Mouse (Mus musculus) heart, adult 2 months (tissue): ENCODE measurements around the gene Ttc9c.

Source experiments
- CTCF ChIP-seq: fragments of 200-600 bp; IDR thresholded peaks from 2 replicates; pipeline ENCODE4 v1.8.1; 2022; ENCODE audit warnings: antibody characterized with exemption, mild to moderate bottlenecking, moderate library complexity
- POLR2A ChIP-seq: fragments of 200-500 bp; IDR thresholded peaks from 2 replicates; pipeline ENCODE4 v1.6.1; 2011; ENCODE audit warnings: mild to moderate bottlenecking, low read depth, low read length, control low read depth; ENCODE audit not compliant: insufficient read depth

DNA sequence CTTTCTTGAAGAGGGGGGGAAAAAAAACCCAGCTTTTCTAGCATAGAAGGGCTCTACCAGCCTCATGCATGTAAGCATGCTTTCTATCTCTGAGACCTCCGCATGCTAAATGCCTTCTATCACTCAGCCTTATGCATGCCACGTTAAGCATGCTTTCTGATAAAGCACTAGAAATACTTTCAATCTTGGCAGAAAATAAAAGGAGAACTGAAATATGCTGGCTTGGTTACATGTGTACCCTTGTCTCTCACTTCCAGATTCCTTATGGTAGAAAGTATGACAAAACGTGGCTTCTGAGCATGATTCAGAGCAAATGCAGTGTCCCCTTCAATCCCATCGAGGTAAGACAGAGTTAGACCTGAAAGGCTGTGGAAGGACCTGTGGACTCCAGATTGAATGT is 55.9 kb downstream of the Ttc9c start:
- TF ChIP-seq CTCF (no peak), POLR2A (no peak)
